Mouse (Mus musculus) MEL (cell line): Measurements from ENCODE around the gene Gm28048. TPM values are rescaled to one million over a fixed set of nuclear protein-coding genes. Genes with fewer than 3 reads are reported as not detected.

Experiments used
- DNase-seq: peaks from one replicate; pipeline ENCODE4 v3.0.0; 2011; ENCODE audit warnings: low read depth, low spot score
- H3K27ac ChIP-seq: 2 replicates; pipeline ENCODE4 v1.5.1; 2012; ENCODE audit warnings: low read depth, mild to moderate bottlenecking, control low read depth, low read length, moderate library complexity; ENCODE audit not compliant: control insufficient read depth
- H3K27me3 ChIP-seq, 2 experiments: fragments of 150-350 bp in 1 of 2; sonication (generic) in 1 of 2; 2 replicates each; pipeline ENCODE4 v1.6.1; 2012; ENCODE audit warnings: low read length in 2 of 2, mild to moderate bottlenecking in 2 of 2, improper control_type of control experiment in 1 of 2, moderate library complexity in 1 of 2; ENCODE audit not compliant: insufficient read depth in 2 of 2, control insufficient read depth in 1 of 2
- H3K36me3 ChIP-seq, 2 experiments: 2 replicates each; pipeline ENCODE4 v1.6.1; 2012 to 2014; ENCODE audit warnings: low read length in 2 of 2, improper control_type of control experiment in 1 of 2, inconsistent platforms in 1 of 2, mild to moderate bottlenecking in 1 of 2; ENCODE audit not compliant: insufficient read depth in 2 of 2, control insufficient read depth in 1 of 2
- H3K4me1 ChIP-seq, 2 experiments: fragments of 150-350 bp in 1 of 2; sonication (generic) in 1 of 2; 2 replicates each; pipeline ENCODE4 v1.6.1; 2012; ENCODE audit warnings: low read length in 2 of 2, improper control_type of control experiment in 1 of 2, mild to moderate bottlenecking in 1 of 2; ENCODE audit not compliant: insufficient read depth in 2 of 2, control insufficient read depth in 1 of 2
- H3K4me3 ChIP-seq, 2 experiments: fragments of 150-350 bp in 1 of 2; sonication (generic) in 1 of 2; 2 replicates each; pipeline ENCODE4 v1.5.1; 2012; ENCODE audit warnings: low read depth in 2 of 2, low read length in 2 of 2, mild to moderate bottlenecking in 2 of 2, moderate library complexity in 2 of 2, control low read depth in 1 of 2, improper control_type of control experiment in 1 of 2; ENCODE audit not compliant: control insufficient read depth in 1 of 2, insufficient read depth in 1 of 2
- H3K79me2 ChIP-seq: 2 replicates; pipeline ENCODE4 v1.6.1; 2012; ENCODE audit warnings: mild to moderate bottlenecking, low read length, moderate library complexity; ENCODE audit not compliant: control insufficient read depth, poor library complexity, insufficient read depth
- H3K9ac ChIP-seq: 2 replicates; pipeline ENCODE4 v1.6.1; 2012; ENCODE audit warnings: low read depth, mild to moderate bottlenecking, control low read depth, low read length, moderate library complexity; ENCODE audit not compliant: control insufficient read depth, poor library complexity, severe bottlenecking
- H3K9me3 ChIP-seq: fragments of 150-350 bp; sonication (generic); replicated peaks from 2 replicates; pipeline ENCODE4 v1.6.1; 2012; ENCODE audit warnings: mild to moderate bottlenecking, low read length, improper control_type of control experiment, moderate library complexity; ENCODE audit not compliant: insufficient read depth
- BHLHE40 ChIP-seq: IDR thresholded peaks from 2 replicates; pipeline ENCODE4 v1.6.1; 2012; ENCODE audit warnings: low read depth, mild to moderate bottlenecking, inconsistent platforms, low read length, improper control_type of control experiment, borderline replicate concordance
- CHD2 ChIP-seq: IDR thresholded peaks from 2 replicates; pipeline ENCODE4 v1.6.1; 2011; ENCODE audit warnings: low read length, improper control_type of control experiment
- CTCF ChIP-seq, 3 experiments: IDR thresholded peaks in 2 of 3; conservative IDR thresholded peaks in 1 of 3; 2 replicates each; pipeline ENCODE4 v1.5.1; 2011 to 2012; ENCODE audit warnings: low read length in 3 of 3, low read depth in 2 of 3, mild to moderate bottlenecking in 2 of 3, improper control_type of control experiment in 1 of 3, inconsistent platforms in 1 of 3, mixed read lengths in 1 of 3, moderate library complexity in 1 of 3; ENCODE audit not compliant: control insufficient read depth in 1 of 3, insufficient read depth in 1 of 3, poor library complexity in 1 of 3, severe bottlenecking in 1 of 3
- ELF1 ChIP-seq: IDR thresholded peaks from 2 replicates; pipeline ENCODE4 v1.6.1; 2014; ENCODE audit warnings: low read depth, mild to moderate bottlenecking, inconsistent platforms, low read length, improper control_type of control experiment, moderate library complexity
- EP300 ChIP-seq, 2 experiments: IDR thresholded peaks; 2 replicates each; pipeline ENCODE4 v1.6.1; 2011; ENCODE audit warnings: improper control_type of control experiment in 2 of 2, low read length in 2 of 2, low read depth in 1 of 2, mild to moderate bottlenecking in 1 of 2
- KAT2A ChIP-seq: conservative IDR thresholded peaks from 2 replicates; pipeline ENCODE4 v1.6.1; 2012; ENCODE audit warnings: low read depth, low read length, improper control_type of control experiment, inconsistent platforms
- MAX ChIP-seq: IDR thresholded peaks from 2 replicates; pipeline ENCODE4 v1.6.1; 2011; ENCODE audit warnings: low read length, improper control_type of control experiment
- MAZ ChIP-seq: IDR thresholded peaks from 2 replicates; pipeline ENCODE4 v1.6.1; 2012; ENCODE audit warnings: low read depth, mild to moderate bottlenecking, inconsistent platforms, low read length, improper control_type of control experiment
- NELFE ChIP-seq: IDR thresholded peaks from 2 replicates; pipeline ENCODE4 v1.6.1; 2011; ENCODE audit warnings: low read depth, low read length, improper control_type of control experiment
- POLR2AphosphoS2 ChIP-seq: IDR thresholded peaks from 2 replicates; pipeline ENCODE4 v1.6.1; 2011; ENCODE audit warnings: low read length, improper control_type of control experiment
- POLR2AphosphoS5 ChIP-seq: IDR thresholded peaks from 2 replicates; pipeline ENCODE4 v1.6.1; 2012; ENCODE audit warnings: low read depth, borderline replicate concordance, mild to moderate bottlenecking, inconsistent platforms, low read length, moderate library complexity, mixed read lengths
- RAD21 ChIP-seq: IDR thresholded peaks from 2 replicates; pipeline ENCODE4 v1.6.1; 2011; ENCODE audit warnings: mild to moderate bottlenecking, low read depth, low read length, improper control_type of control experiment
- SIN3A ChIP-seq: IDR thresholded peaks from 2 replicates; pipeline ENCODE4 v1.6.1; 2012; ENCODE audit warnings: low read length, improper control_type of control experiment, inconsistent platforms
- SMC3 ChIP-seq: IDR thresholded peaks from 2 replicates; pipeline ENCODE4 v1.6.1; 2011; ENCODE audit warnings: low read depth, low read length, improper control_type of control experiment
- TAL1 ChIP-seq: IDR thresholded peaks from 2 replicates; pipeline ENCODE4 v1.6.1; 2012; ENCODE audit warnings: mild to moderate bottlenecking, inconsistent platforms, low read length, moderate library complexity, mixed read lengths
- TBP ChIP-seq: IDR thresholded peaks from 2 replicates; pipeline ENCODE4 v1.8.0; 2011; ENCODE audit warnings: low read depth, low read length, improper control_type of control experiment
- UBTF ChIP-seq: IDR thresholded peaks from 2 replicates; pipeline ENCODE4 v1.6.1; 2012; ENCODE audit warnings: low read depth, mild to moderate bottlenecking, inconsistent platforms, low read length, improper control_type of control experiment, moderate library complexity, borderline replicate concordance; ENCODE audit not compliant: insufficient read depth
- USF1 ChIP-seq: IDR thresholded peaks from 2 replicates; pipeline ENCODE4 v1.6.1; 2014; ENCODE audit warnings: low read depth, mild to moderate bottlenecking, inconsistent platforms, low read length, improper control_type of control experiment, moderate library complexity
- USF2 ChIP-seq, 2 experiments: IDR thresholded peaks; 2 replicates each; pipeline ENCODE4 v1.6.1; 2011 to 2012; ENCODE audit warnings: improper control_type of control experiment in 2 of 2, low read length in 2 of 2, borderline replicate concordance in 1 of 2, inconsistent platforms in 1 of 2, low read depth in 1 of 2, mild to moderate bottlenecking in 1 of 2; ENCODE audit not compliant: insufficient read depth in 1 of 2
- ZKSCAN1 ChIP-seq: IDR thresholded peaks from 2 replicates; pipeline ENCODE4 v1.6.1; 2012; ENCODE audit warnings: low read depth, mild to moderate bottlenecking, inconsistent platforms, low read length, improper control_type of control experiment, moderate library complexity
- ZMIZ1 ChIP-seq: IDR thresholded peaks from 2 replicates; pipeline ENCODE4 v1.6.1; 2012; ENCODE audit warnings: low read depth, mild to moderate bottlenecking, inconsistent platforms, low read length, improper control_type of control experiment, moderate library complexity
- ZNF384 ChIP-seq: IDR thresholded peaks from 2 replicates; pipeline ENCODE4 v1.6.1; 2012; ENCODE audit warnings: low read depth, mild to moderate bottlenecking, inconsistent platforms, low read length, improper control_type of control experiment
- polyA plus RNA-seq, 2 experiments: library from polyadenylated mRNA; stranded (reverse) in 1 of 2; unstranded in 1 of 2; fragments of >175 nt in 1 of 2; fragments of >200 nt in 1 of 2; gene quantifications; 2 replicates each; pipeline versions ENCODE4 v1.2.1 to v1.2.4; 2012; ENCODE audit warnings: low replicate concordance in 2 of 2, low read depth in 1 of 2; ENCODE audit not compliant: insufficient read length in 2 of 2, insufficient read depth in 1 of 2, missing spikeins in 1 of 2
- total RNA-seq: library from RNA; depleted of rRNA; stranded (reverse); fragments of 300-350 nt; gene quantifications from 2 replicates; pipeline ENCODE4 v1.2.3, GENCODE M21; 2012

The Gm28048 gene
- total and polyA plus RNA-seq, 3 experiments, result 8.6 to 15.0 TPM; not detected in 1

DNA sequence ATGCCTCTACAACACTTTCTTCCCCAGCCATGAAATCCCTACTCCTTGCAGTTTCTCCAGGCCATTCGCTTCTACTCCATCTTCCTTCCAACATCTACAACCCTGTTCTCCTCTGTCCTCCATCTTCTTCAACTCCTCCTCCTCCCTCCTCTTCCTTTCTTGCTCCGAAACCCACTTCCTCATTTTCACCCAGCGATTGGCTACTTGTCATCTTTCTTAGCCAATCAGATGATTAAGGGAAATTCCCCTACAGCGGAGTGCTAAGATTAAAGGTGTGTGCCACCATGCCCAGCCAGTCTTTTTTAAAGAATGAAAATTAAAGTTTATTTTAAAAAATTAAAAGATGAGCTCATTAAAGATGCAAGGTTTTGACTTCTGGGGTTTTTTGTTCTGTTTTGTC, 36.1 kb upstream of the Gm28048 start:
- peak; percentile 58 for DNase-seq
- Histone ChIP-seq H3K4me1 (peaks cover 0 to 3% of the 10 kb centered on the region in 2 experiments; a peak in 1 of 4 replicates), H3K79me2 (no peaks in the 10 kb centered on the region), H3K27ac (no peak overlapping the region), H3K9ac (no peak overlapping the region), H3K4me3 (no peak overlapping the region), H3K27me3 (no peaks in the 10 kb centered on the region), H3K9me3 (no peaks in the 10 kb centered on the region), H3K36me3 (no peaks in the 10 kb centered on the region)
- TF ChIP-seq NELFE (no peak), ELF1 (no peak), BHLHE40 (no peak), SIN3A (no peak), EP300 (IDR thresholded peaks at IDR 0.05; ENCODE audit: low read depth in 1 of 2, low read length in 2 of 2) (no peak), POLR2AphosphoS2 (no peak), MAX (no peak), USF2 (IDR thresholded peaks at IDR 0.05; ENCODE audit: borderline replicate concordance in 1 of 2, insufficient read depth in 1 of 2, low read depth in 1 of 2, low read length in 2 of 2) (no peak), CTCF (IDR thresholded peaks at IDR 0.05 in 2 of 3, conservative IDR thresholded peaks at IDR 0.05 in 1 of 3; ENCODE audit: control insufficient read depth in 1 of 3, insufficient read depth in 1 of 3, low read depth in 2 of 3, low read length in 3 of 3, poor library complexity in 1 of 3, severe bottlenecking in 1 of 3) (no peak), USF1 (no peak), ZNF384 (no peak), ZMIZ1 (no peak), SMC3 (no peak), ZKSCAN1 (no peak), POLR2AphosphoS5 (no peak), KAT2A (no peak), MAZ (no peak), RAD21 (no peak), TBP (no peak)

DNA sequence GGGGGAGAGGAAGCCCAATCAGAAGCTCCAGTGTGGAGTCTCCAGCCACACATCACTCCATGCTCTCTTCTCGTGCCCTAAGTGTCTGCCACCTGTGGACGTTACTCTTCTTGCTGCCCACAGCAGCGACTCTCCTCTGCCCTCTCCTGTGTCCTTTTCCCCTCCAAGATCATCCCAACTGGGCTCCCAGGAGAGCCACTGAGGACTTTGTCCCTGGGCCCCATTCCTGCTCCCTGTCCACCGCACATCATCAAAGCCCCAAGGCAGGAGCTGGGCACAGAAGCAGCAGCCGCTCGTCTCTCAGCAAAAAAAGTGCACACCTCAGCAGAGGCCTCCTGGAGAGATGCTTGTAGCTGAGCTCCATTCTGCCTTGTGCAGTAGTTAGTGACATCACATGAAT, 33.1 kb upstream of the Gm28048 start:
- H3K4me1 ChIP-seq, result peaks cover 0 to 3% of the 10 kb centered on the region in 2 experiments; a peak in 1 of 4 replicates

More for the DNA sequence above, 33.1 kb upstream of the Gm28048 start:
- no peaks in the 10 kb centered on the region for H3K36me3 ChIP-seq
- no peak for TF ChIP-seq UBTF
- no peak for TF ChIP-seq NELFE
- no peak for TF ChIP-seq TAL1
- TF ChIP-seq BHLHE40, result no peak
- no peak for TF ChIP-seq CHD2
- TF ChIP-seq POLR2AphosphoS5, result no peak
- no peak overlapping the region for H3K4me3 ChIP-seq
- no peak overlapping the region for H3K27ac ChIP-seq
- H3K9ac ChIP-seq, result no peak overlapping the region
- H3K9me3 ChIP-seq, result no peaks in the 10 kb centered on the region
- H3K79me2 ChIP-seq, result no peaks in the 10 kb centered on the region
- DNase-seq, result no peak
- H3K27me3 ChIP-seq, result no peaks in the 10 kb centered on the region
